Mouse (Mus musculus): ENCODE results near the gene Gkap1. TPM values are rescaled to one million over a fixed set of nuclear protein-coding genes. Genes with fewer than 3 reads are reported as not detected.

The Gkap1 gene
- polyA plus RNA-seq, 1 experiment from 2014 or later: 37.1 TPM

- H3K4me3 ChIP-seq (replicated peaks): no peak overlapping the region
- H3K27me3 ChIP-seq (replicated peaks): no peaks in the 10 kb centered on the region
- H3K4me1 ChIP-seq: peaks cover under 1% of the 10 kb centered on the region; the same call in 1 of the 2 replicates
- H3K36me3 ChIP-seq: no peaks in the 10 kb centered on the region
- no peak overlapping the region for H3K9ac ChIP-seq (replicated peaks)
- ATAC-seq (ENCODE audit: low FRiP score): no peak
- WGBS: 13% methylated on average over 5 of the region's 5 CpGs
- H3K4me2 ChIP-seq: no peak overlapping the region
- H3K27ac ChIP-seq (replicated peaks): no peak overlapping the region
- no peaks in the 10 kb centered on the region for H3K9me3 ChIP-seq (replicated peaks)
These were observed 17.3 kb upstream of the Gkap1 start for GRCm38 (mm10) chr13:58292811-58293210.

- Histone ChIP-seq H3K9ac (replicated peaks) (no peak overlapping the region), H3K9me3 (replicated peaks) (no peaks in the 10 kb centered on the region)
- WGBS: 66% methylated on average over 1 of the region's 1 CpGs
These were observed 13.8 kb upstream of the Gkap1 start for GRCm38 (mm10) chr13:58289308-58289707.

DNA sequence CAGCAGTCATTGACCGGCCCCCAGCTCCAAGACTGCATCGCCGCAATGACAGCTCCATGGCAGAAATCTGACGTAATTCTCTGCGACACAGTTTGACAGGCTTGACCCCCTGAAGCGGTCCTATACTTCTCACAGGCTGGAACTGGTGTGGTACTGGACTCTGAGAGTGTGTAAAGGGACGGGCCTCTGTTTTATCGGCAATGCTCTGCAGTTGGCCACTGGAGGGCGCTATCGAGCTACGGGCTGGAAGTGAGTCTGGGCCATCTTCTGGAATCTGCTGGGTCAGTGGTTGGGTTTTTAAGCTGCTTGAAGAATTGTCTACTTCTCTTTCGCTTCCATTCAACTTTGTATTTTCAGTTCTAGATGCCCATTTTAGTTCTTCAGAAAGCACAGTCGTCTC lies 12.3 kb upstream of the Gkap1 start:
- Histone ChIP-seq H3K9ac (replicated peaks) (no peak overlapping the region), H3K9me3 (replicated peaks) (no peaks in the 10 kb centered on the region), H3K4me3 (replicated peaks) (no peak overlapping the region), H3K4me1 (peaks cover 4% of the 10 kb centered on the region; the same call in 1 of the 2 replicates), H3K4me2 (no peak overlapping the region), H3K27ac (replicated peaks) (no peak overlapping the region), H3K27me3 (replicated peaks) (no peaks in the 10 kb centered on the region), H3K36me3 (no peaks in the 10 kb centered on the region)
- ATAC-seq (ENCODE audit: low FRiP score): no peak
- 15% methylated on average over 13 of the region's 13 CpGs for WGBS

More at GRCm38 (mm10) chr13:58289308-58289707, 13.8 kb upstream of the Gkap1 start:
- Histone ChIP-seq H3K27me3 (replicated peaks) (no peaks in the 10 kb centered on the region), H3K4me2 (no peak overlapping the region), H3K36me3 (no peaks in the 10 kb centered on the region), H3K27ac (replicated peaks) (no peak overlapping the region), H3K4me1 (peaks cover 4% of the 10 kb centered on the region; the same call in 1 of the 2 replicates), H3K4me3 (replicated peaks) (no peak overlapping the region)
- no peak for ATAC-seq (ENCODE audit: low FRiP score)

- Histone ChIP-seq H3K36me3 (no peaks in the 10 kb centered on the region), H3K27me3 (replicated peaks) (no peaks in the 10 kb centered on the region), H3K9ac (replicated peaks) (no peak overlapping the region), H3K4me1 (peaks cover 4% of the 10 kb centered on the region; the same call in 1 of the 2 replicates), H3K27ac (replicated peaks) (no peak overlapping the region), H3K4me2 (no peak overlapping the region), H3K9me3 (replicated peaks) (no peaks in the 10 kb centered on the region), H3K4me3 (replicated peaks) (no peak overlapping the region)
- no peak for ATAC-seq (ENCODE audit: low FRiP score)
- 67% methylated on average over 4 of the region's 4 CpGs for WGBS
These were observed 8.0 kb upstream of the Gkap1 start for GRCm38 (mm10) chr13:58283466-58283865.

GRCm38 (mm10) chr13:58281936-58282335 lies 6.4 kb upstream of the Gkap1 start:
- no peak for ATAC-seq (ENCODE audit: low FRiP score)
- Histone ChIP-seq H3K27ac (replicated peaks) (no peak overlapping the region), H3K4me2 (no peak overlapping the region), H3K9me3 (replicated peaks) (no peaks in the 10 kb centered on the region), H3K4me1 (no peaks in the 10 kb centered on the region), H3K36me3 (no peaks in the 10 kb centered on the region), H3K9ac (replicated peaks) (no peak overlapping the region), H3K27me3 (replicated peaks) (no peaks in the 10 kb centered on the region), H3K4me3 (replicated peaks) (no peak overlapping the region)
- 73% methylated on average over 4 of the region's 4 CpGs for WGBS

DNA sequence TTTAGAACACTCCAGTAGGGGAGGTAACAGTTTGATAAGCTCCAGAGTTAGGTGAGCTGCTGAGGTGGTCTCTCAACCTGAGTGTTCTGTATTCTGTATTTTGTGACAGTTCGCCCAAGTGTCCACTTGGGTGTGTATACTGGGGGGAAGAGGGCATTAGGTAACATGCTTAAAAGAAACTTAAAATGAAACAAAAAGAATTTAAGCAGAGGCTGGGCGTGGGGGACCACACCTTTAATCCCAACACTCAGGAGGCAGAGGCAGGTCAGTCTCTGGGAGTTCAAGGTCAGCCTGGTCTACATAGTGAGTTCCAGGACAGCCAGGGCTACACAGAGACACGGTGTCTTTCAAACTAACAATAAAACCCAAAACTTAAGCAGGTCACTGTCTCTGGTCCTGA lies 5.0 kb upstream of the Gkap1 start:
- Histone ChIP-seq H3K27ac (replicated peaks) (no peak overlapping the region), H3K4me3 (replicated peaks) (no peak overlapping the region), H3K36me3 (no peaks in the 10 kb centered on the region), H3K4me1 (peaks cover 2% of the 10 kb centered on the region), H3K9ac (replicated peaks) (no peak overlapping the region), H3K27me3 (replicated peaks) (no peaks in the 10 kb centered on the region; the same call in 1 of the 2 replicates), H3K9me3 (replicated peaks) (no peaks in the 10 kb centered on the region), H3K4me2 (no peak overlapping the region)
- WGBS: 86% methylated on average over 3 of the region's 3 CpGs
- no peak for ATAC-seq (ENCODE audit: low FRiP score)

DNA sequence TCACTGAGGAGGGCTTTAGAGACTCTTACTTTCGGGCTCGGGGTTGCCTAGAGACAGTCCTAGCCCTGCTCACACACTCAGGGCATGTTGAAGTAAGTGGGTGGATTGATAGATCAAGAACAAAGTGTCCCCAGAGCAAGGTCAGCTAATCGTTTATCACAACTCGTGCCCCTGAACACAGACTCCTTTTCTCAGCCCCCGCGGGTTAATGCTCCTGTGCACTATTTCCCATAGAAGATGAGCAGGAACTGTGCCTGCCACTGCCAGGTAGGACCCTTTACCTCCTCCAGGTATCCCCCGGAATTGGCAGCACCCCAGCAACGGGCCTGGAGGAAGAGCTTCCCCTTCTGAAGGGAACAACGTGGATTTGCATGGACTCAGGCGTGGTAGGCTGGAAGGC lies 757 bp upstream of the Gkap1 start:
- Histone ChIP-seq H3K9me3 (replicated peaks) (no peaks in the 10 kb centered on the region), H3K4me1 (peaks cover 26% of the 10 kb centered on the region), H3K27me3 (replicated peaks) (no peaks in the 10 kb centered on the region; the same call in 1 of the 2 replicates), H3K9ac (replicated peaks) (no peak overlapping the region), H3K36me3 (no peaks in the 10 kb centered on the region), H3K4me2 (no peak overlapping the region), H3K27ac (replicated peaks) (no peak overlapping the region), H3K4me3 (replicated peaks) (no peak overlapping the region)
- no peak for ATAC-seq (ENCODE audit: low FRiP score)
- 69% methylated on average over 10 of the region's 10 CpGs for WGBS

- H3K27me3 ChIP-seq (replicated peaks): no peaks in the 10 kb centered on the region; the same call in 1 of the 2 replicates
- no peaks in the 10 kb centered on the region for H3K9me3 ChIP-seq (replicated peaks)
- H3K4me1 ChIP-seq: peaks cover 26% of the 10 kb centered on the region
- no peak for ATAC-seq (ENCODE audit: low FRiP score)
- peak overlapping the region; percentile 77 for H3K4me3 ChIP-seq (replicated peaks)
- WGBS: 18% methylated on average over 9 of the region's 9 CpGs
- no peaks in the 10 kb centered on the region for H3K36me3 ChIP-seq
- peak overlapping the region; percentile 78 for H3K9ac ChIP-seq (replicated peaks)
- H3K27ac ChIP-seq (replicated peaks): no peak overlapping the region
- peak overlapping the region; percentile 86 for H3K4me2 ChIP-seq
These were observed 423 bp downstream of the Gkap1 start for GRCm38 (mm10) chr13:58275076-58275475.

DNA sequence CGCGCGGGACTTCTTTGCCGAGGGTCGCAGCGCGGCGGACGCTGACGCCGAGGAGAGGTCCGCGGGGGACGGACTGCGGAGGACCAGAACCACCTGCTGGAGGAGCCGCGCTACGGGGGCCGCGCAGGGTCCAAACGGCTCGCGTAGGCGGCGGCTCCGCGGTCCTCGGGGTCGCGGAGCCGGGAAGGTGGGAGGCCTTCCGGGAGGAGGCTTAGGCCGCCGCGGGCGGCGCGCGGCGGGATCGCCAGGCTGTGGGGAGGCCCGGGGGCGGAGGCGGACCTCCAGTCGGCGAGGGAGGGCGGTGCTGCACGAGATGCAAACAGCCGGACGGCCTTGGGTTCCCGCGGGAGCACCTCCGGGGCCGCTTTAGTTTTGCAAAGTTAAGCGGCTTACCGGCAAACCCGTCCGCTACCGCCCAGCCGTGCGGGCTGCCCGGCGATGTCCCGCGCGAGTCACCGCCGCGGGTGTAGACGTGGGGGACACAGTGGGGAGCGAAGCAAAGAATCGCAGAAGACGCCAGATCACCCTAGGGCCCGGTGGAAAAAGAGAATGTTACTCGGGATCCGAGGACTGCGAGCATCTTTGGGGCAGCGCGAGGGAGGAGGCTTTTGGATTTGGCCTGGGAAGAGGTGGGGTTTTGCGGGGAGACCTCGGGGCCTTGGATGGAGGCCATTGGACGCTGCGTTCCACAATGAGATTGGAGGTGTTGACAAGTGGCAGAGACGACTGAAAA lies 1.1 kb downstream of the Gkap1 start:
- Histone ChIP-seq H3K9ac (replicated peaks) (peak overlapping the region; percentile 78), H3K27ac (replicated peaks) (peak overlapping the region; percentile 78), H3K36me3 (no peaks in the 10 kb centered on the region), H3K4me1 (peaks cover 26% of the 10 kb centered on the region), H3K27me3 (replicated peaks) (no peaks in the 10 kb centered on the region; the same call in 1 of the 2 replicates), H3K4me2 (peak overlapping the region; percentile 86), H3K9me3 (replicated peaks) (no peaks in the 10 kb centered on the region), H3K4me3 (replicated peaks) (peak overlapping the region; percentile 77)
- peak; percentile 92 for ATAC-seq (ENCODE audit: low FRiP score)
- under 1% methylated on average over 70 of the region's 84 CpGs for WGBS

DNA sequence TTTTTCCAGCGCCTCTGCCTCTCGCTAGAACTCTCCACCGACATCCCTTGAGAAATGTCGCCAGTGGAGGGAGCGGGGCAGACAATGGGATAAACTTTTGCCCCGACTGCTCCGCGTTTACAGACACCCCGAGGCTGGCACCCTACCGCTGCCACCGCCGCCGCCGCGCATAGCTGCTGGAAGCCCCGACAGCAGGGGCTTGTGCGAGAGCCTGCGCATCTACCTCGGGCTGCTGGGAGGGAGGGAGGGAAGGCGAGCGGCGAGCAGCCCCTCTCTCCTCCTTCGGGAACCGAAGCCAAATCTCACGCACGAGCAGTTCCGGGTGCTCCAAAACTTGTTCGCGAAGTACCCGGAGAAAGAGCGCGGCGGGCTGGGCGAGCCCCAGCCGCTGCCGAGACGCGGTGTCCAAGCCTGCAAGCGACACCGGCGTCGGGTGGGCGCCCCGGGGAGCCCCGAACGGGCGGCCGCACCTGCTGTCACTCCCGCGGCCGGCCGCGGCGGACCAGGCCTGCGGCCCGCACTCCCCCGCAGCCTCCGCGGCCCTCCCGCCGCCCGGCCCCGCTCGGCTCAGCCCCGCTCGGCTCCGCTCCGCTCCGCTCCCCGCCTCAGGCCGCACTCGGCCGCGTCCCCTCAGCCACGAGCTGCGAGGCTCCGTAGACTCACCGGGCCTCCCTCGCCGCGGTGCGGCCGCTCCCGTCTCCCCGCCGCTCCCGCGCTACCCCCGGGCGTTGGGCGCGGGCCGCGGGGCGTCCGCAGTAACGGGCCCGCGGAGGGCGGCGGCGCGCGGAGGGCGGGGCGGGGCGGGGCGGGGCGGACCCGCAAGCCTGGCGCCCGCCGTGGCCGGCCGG lies 1.9 kb downstream of the Gkap1 start:
- Histone ChIP-seq H3K4me2 (peak overlapping the region; percentile 86), H3K9me3 (replicated peaks) (no peaks in the 10 kb centered on the region), H3K9ac (replicated peaks) (peak overlapping the region; percentile 78), H3K27ac (replicated peaks) (peak overlapping the region; percentile 78), H3K4me3 (replicated peaks) (peak overlapping the region; percentile 77), H3K4me1 (peaks cover 26% of the 10 kb centered on the region), H3K27me3 (replicated peaks) (no peaks in the 10 kb centered on the region; the same call in 1 of the 2 replicates), H3K36me3 (no peaks in the 10 kb centered on the region)
- ATAC-seq (ENCODE audit: low FRiP score): peak; percentile 84
- WGBS: under 1% methylated on average over 82 of the region's 115 CpGs

DNA sequence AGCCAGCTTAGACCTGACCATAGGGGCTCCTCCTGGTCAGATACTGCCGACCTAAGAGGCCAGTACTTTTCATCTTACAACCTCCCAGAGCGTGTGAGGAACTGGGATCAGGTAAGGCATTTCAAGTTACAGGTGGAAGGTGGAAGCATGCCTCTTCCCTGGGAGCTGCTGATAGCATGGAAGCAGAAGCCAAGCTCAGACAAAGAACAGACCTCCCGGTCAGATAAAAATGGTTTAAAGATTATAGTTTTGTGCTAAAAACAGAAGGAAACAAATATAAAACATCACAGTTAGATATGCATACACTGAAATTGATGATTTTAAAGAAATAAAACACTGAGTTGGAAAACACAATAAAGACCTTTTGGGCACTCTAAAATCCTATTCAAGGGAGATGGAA lies 8.6 kb downstream of the Gkap1 start:
- 80% methylated on average over 3 of the region's 3 CpGs for whole genome bisulfite sequencing
- Histone ChIP-seq H3K9me3 (replicated peaks) (no peaks in the 10 kb centered on the region), H3K36me3 (peaks cover 15% of the 10 kb centered on the region), H3K4me1 (no peaks in the 10 kb centered on the region), H3K27me3 (replicated peaks) (no peaks in the 10 kb centered on the region), H3K4me2 (no peak overlapping the region), H3K4me3 (replicated peaks) (no peak overlapping the region), H3K9ac (replicated peaks) (no peak overlapping the region), H3K27ac (replicated peaks) (no peak overlapping the region)
- ATAC-seq (ENCODE audit: low FRiP score): no peak

GRCm38 (mm10) chr13:58263546-58263945 lies 12.0 kb downstream of the Gkap1 start:
- Histone ChIP-seq H3K4me2 (no peak overlapping the region), H3K36me3 (peaks cover 25% of the 10 kb centered on the region), H3K27ac (replicated peaks) (no peak overlapping the region), H3K9me3 (replicated peaks) (no peaks in the 10 kb centered on the region), H3K27me3 (replicated peaks) (no peaks in the 10 kb centered on the region), H3K4me3 (replicated peaks) (no peak overlapping the region), H3K9ac (replicated peaks) (no peak overlapping the region), H3K4me1 (no peaks in the 10 kb centered on the region)
- ATAC-seq (ENCODE audit: low FRiP score): no peak
- 88% methylated on average over 8 of the region's 8 CpGs for WGBS

All from neural tube, embryonic 15.5 days (tissue).